Mouse (Mus musculus) ES-Bruce4 (cell line): ENCODE results near the gene Ltbp1. TPM values are rescaled to one million over a fixed set of nuclear protein-coding genes. Genes with fewer than 3 reads are reported as not detected.

Experiments used
- H3K27ac ChIP-seq: 2 replicates; pipeline ENCODE4 v1.5.1; 2012; ENCODE audit warnings: low read length, inconsistent platforms; ENCODE audit not compliant: insufficient read depth
- H3K27me3 ChIP-seq: 2 replicates; pipeline ENCODE4 v1.6.1; 2012; ENCODE audit warnings: mild to moderate bottlenecking, low read length, inconsistent platforms; ENCODE audit not compliant: control insufficient read depth, poor library complexity, insufficient read depth, severe bottlenecking
- H3K36me3 ChIP-seq: 2 replicates; pipeline ENCODE4 v1.6.1; 2012; ENCODE audit warnings: inconsistent platforms, mild to moderate bottlenecking, low read length, moderate library complexity; ENCODE audit not compliant: control insufficient read depth, poor library complexity, insufficient read depth, severe bottlenecking
- H3K4me1 ChIP-seq: one replicate; pipeline ENCODE4 v1.8.1; 2011; ENCODE audit warnings: low read length; ENCODE audit not compliant: control insufficient read depth, insufficient read depth
- H3K4me3 ChIP-seq: 2 replicates; pipeline ENCODE4 v1.5.1; 2011; ENCODE audit warnings: low read depth, mild to moderate bottlenecking, low read length
- H3K9ac ChIP-seq: 2 replicates; pipeline ENCODE4 v1.6.1; 2012; ENCODE audit warnings: low read depth, mild to moderate bottlenecking, inconsistent platforms; ENCODE audit not compliant: poor library complexity, severe bottlenecking
- H3K9me3 ChIP-seq: replicated peaks from 2 replicates; pipeline ENCODE4 v1.6.1; 2012; ENCODE audit warnings: mild to moderate bottlenecking, low read length, inconsistent platforms; ENCODE audit not compliant: control insufficient read depth, poor library complexity, insufficient read depth, severe bottlenecking
- CTCF ChIP-seq: IDR thresholded peaks from one replicate; pipeline ENCODE4 v1.8.1; 2011; ENCODE audit warnings: low read depth, low read length
- EP300 ChIP-seq: IDR thresholded peaks from 2 replicates; pipeline ENCODE4 v1.6.1; 2011; ENCODE audit warnings: low read depth, low read length; ENCODE audit not compliant: insufficient read depth
- POLR2A ChIP-seq: IDR thresholded peaks from one replicate; pipeline ENCODE4 v1.8.1; 2011; ENCODE audit warnings: low read length; ENCODE audit not compliant: insufficient read depth
- polyA plus RNA-seq: library from polyadenylated mRNA; stranded (reverse); fragments of >200 nt; gene quantifications from 2 replicates; pipeline ENCODE4 v1.2.4, GENCODE M21; 2011; ENCODE audit warnings: low read depth; ENCODE audit not compliant: missing spikeins, insufficient read depth, insufficient read length

Gene Ltbp1
- polyA plus RNA-seq, 1 experiment = 9.1 TPM

DNA sequence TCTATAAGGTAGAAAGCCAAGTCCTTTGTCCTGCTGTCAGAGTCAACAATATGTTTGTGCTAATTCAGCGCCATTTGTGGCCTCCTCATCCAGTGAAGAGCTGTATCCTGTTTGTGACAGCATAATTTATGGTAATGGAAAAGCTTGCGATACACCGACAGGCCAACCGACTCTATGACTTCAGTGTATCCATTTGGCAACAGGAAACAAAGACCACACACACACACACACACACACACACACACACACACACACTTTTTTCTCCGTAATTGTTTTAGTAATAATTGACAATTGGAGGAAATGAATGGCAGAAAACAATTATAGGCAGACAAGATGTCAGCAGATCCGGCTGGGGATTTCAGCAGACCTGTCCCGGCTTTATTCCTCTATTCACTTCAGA lies 435.3 kb downstream of the Ltbp1 start:
- TF ChIP-seq CTCF (no peak), POLR2A (no peak), EP300 (no peak)
- H3K9ac ChIP-seq = no peak overlapping the region
- no peak overlapping the region for H3K4me3 ChIP-seq
- no peaks in the 10 kb centered on the region for H3K9me3 ChIP-seq
- no peaks in the 10 kb centered on the region for H3K36me3 ChIP-seq
- H3K27me3 ChIP-seq = no peaks in the 10 kb centered on the region
- no peaks in the 10 kb centered on the region for H3K4me1 ChIP-seq
- no peak overlapping the region for H3K27ac ChIP-seq

DNA sequence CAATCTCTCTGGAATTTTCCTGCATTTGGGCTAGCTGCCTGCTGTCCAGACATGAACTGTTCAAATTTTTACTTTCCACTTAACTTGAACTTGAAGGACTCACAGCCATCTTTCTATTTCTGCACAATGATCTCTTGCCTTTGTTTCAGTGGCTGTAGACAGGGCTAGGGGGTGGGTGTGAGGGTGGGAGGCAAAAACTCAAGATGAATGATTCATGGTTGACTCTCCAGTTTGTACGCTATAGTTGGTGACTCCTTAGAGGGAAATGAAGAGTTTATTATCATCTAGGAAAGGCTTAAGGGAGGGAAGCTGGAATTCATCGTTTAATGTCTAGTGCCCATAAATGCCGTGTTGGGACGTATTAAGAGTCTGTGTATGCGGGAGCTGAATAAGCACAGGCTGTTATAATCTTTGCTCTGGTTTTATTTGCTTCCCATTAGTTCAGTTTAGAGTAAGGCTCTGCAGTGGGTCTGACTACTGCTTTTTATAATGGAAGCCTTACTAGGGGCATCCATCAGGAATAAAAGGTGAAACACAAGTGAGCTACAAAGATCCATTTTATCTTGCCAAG lies 436.0 kb downstream of the Ltbp1 start:
- Histone ChIP-seq H3K9ac (no peak overlapping the region), H3K9me3 (no peaks in the 10 kb centered on the region), H3K4me1 (no peaks in the 10 kb centered on the region), H3K27ac (no peak overlapping the region), H3K36me3 (no peaks in the 10 kb centered on the region), H3K4me3 (no peak overlapping the region), H3K27me3 (no peaks in the 10 kb centered on the region)
- TF ChIP-seq CTCF (no peak), EP300 (no peak), POLR2A (no peak)
